Mouse (Mus musculus) mature B cell (primary cell): ENCODE data around the gene Ctrb1.

ENCODE experiments used
- in situ Hi-C: fragments of 300-500 bp; cut with MboI; formaldehyde crosslinking; loops from 2 replicates; pipeline ENCODE4 v1.14.3; 2019

Gene Ctrb1

DNA sequence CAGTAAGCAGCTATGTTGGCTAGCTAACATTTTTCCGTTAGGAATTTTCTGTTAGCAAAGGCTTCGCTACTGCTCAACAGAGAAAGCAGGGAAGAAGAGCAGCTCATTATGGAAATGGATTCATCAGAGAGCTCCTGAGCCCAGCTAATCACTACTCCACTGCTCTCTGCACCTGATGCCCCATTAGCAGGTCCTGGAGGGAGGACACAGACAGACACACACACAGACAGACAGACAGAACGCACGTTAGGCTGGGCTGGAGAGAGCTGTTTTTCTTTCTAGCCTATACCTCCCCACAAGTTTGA is 26.6 kb upstream of the Ctrb1 start:
- in situ Hi-C loops, result no loop called here

DNA sequence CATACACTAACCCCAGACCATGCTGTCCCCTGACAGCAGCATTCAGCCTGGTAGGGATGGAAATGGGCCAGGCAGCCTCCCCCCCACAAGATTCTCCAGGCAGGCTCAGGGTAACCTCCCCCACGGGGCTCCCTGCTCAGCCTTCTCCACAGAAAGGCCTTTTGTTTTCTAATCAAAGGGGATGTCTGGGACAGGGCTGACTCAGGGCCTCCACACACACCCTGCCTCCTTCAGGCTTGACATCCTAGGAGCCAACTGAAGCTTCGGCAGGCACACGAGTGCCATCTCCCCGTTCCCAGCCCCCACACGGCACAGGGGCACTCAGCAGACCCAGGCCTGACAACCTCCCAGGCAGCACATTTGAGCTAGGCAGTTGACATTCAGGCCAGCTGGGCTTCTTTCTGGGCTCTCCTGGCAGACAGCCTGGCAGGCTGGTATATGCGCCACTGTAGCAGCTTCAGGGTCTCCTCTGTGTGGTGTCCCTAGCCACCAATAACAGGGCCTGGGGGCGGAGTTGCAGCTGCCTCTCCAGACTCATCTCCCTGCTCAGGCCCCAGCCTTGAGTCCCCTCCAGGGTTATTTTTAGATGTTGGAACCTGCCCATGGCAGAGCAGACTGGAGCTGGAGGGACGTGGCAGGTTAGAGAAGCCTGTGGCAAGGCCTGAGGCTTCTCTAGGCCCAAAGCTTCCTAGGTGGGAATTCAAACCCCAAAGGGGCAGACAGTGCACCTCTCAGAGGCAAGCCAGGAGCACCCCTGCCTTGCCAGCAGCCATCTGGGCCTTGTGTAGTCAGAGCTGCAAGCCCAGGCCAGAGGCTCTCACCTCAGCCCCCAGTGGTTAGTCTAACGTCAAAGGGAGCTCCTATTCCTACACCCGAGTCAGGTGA is 26.0 kb upstream of the Ctrb1 start:
- in situ Hi-C loops, result no loop called here

DNA sequence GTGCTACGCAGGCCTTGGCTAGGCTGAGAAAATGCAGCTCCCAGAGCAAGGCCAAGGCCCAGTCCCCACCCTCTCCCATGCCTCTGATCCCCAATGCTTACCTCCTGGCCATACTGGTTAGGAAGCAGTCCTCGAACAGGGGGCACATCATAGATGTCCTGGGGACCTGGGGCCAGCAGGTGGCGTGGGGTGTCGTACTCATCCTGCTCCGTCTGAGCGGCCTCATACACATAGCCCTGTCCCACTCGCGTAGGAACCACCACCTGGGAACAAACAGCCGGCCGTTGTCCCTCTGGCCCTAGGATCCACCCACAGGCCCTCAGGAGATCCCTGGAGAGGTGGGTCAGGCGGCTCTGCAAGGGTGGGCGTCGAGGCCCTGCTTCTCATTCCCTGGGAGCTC is 24.7 kb upstream of the Ctrb1 start:
- in situ Hi-C loops, result no loop called here

DNA sequence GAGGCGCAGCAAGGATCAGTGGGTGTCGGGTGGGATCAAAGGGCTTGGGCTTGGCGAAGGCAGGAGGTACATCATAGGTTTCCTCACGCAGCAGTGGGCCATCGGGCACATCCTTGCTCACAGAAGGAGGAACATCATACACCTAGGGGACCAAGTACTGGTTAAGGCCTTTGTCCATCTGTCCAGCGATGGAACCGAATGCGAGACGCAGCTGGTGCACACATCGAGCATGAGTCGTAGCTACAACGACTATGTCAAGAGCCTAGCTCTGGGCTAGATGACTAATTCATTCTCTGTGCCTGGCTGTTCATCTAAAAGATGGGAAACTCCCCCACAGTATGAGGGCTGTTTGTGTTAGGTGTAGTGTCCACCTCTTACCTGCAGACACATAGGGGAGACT is 23.5 kb upstream of the Ctrb1 start:
- in situ Hi-C loops, result no loop called here

DNA sequence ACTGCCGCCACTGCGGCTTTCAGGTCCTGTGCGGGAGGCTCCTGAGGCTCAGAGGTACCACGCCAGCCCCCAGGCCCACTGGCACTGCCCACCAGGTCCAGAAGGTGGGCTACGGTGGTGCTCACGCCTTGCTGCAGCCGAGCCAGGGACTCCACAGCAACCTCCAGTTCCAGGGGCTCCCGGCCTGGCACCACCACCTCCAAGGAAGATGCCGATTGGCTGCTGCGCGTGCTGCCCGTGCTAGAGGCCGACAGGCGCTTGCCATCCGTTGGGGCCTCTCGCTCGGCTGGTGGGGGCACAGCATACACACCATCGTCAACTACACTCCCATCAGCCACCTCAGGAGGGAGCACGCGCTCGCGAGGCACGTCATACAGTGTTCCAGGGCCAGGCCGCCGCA is 23.0 kb upstream of the Ctrb1 start:
- in situ Hi-C loops, result no loop called here

DNA sequence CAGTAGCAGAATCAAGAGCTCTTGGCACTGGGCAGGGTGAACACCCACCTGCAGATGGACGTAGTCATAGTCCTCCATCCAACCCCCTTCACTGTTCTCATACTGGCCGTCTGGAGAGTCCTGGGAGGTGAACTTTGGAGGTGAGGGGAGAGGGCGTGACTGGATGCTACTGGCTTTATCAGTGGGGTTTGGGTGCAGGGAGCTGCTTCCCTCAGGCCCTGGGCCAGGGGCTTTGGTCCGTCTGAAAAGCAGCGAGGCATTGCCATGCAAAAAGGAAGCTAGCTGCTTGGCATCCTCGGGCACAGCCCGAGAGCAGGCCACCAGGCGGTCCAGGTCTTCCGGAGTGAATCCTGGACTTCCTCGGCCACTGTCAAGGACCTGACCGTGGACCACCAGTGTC is 22.5 kb upstream of the Ctrb1 start:
- in situ Hi-C loops, result no loop called here

DNA sequence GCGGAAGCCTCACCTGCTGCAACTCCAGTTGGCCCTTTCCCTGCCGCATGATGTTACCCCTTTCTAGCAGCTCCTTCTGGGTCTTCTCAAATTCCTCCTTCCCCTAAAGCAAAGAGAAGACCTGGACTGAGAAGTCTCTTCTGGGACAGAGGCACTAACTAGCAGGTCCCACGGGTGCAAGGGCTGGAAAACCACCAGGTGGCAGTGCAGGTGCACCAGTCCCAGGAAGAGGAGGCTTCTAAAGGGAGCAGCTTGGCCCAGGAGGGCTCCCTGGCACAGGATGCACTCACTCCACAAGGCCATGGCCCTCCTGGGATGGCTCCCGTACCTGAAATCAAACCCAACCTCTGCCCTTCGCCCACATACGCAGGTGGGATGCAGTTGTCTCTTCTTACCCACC is 21.8 kb upstream of the Ctrb1 start:
- in situ Hi-C loops, result no loop called here

DNA sequence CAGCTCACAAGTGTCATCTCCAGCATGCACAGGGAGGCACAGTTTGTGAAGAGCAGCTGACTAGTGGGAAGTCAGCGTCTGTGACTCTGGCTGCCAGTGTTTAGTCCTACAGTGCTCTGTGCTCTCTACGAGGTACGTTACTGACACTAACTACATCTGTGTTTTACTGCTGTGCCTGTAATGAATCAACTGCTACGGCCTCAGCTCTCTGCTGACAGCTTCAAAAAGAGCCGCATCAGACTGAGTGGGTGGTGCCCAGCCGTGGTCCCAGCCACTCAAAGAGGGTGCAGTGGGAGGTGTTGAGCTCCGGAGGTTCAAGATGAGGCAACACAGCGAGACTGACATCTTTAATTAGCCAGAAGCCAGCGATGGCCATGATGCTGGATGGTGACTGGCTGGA is 21.3 kb upstream of the Ctrb1 start:
- in situ Hi-C loops, result no loop called here

DNA sequence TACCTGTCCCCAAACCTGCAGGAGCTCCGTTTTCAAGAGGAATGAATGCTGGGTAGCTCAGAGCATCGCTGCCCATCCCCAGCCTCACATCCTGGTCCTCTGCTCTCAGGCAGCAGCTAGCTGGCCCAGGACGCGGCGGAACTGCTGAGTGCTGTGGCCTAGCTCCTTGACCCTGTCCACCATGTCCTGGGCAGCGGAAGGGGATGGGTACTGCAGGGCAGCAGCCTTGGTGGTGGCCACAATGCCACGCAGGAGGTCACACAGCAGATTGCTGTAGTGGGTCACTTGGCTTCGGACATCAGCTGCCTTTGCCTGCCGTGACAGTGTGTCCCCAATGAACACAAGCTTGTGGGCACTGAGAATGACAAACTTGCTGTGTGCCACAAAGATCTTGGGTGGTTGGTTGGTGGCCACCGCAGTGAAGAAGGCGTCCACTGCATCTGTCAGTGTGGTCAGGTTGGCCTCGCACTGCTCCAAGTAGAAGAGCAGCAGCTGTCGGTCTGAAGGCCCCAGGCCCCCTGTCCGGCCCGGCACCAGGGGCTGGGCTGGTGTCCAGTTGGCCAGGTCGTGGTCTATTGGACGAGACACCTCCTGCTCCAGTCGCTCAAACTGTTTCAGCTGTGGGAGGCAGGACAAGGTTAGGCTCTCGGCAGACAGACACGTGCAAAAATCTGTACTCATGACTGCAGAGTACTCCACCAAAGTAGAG is 20.1 kb upstream of the Ctrb1 start:
- in situ Hi-C loops, result no loop called here

DNA sequence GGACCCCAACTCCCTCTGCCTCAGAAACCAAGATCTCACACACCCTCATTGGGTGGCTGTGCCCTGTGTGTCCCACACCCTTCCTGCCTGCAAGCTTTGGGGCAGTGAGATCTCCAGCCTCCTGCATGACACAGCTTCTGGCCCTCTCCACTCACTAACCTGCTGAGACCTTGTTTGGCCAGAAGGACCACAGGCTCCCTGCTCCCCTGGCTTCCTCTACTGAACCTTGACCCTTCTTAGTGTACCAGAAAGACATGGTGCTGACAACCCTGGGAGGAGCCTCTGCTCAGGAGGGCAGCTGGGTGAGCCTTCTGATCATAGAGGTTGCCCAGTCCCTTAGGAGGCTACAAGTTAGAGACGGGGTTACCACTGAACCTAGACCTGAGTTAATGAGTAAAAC is 18.4 kb upstream of the Ctrb1 start:
- in situ Hi-C loops, result no loop called here

DNA sequence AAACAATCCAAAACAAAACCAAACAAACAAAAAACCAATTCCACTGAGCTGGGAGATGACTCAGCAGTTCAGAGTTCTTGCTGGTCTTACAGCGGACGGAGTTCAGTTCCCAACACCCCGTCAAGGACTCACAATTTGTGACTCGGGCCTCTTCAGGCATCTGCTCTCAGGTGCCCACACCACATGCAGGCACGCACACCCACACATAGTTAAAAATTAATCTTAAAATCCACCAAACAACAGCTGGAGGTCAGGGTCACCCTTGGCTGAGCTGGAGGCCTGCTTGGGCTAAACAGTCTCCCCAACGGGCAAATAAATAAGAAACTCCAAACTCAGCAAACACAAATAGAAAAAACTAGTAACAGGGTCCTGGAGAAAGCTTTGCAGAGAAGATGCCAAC is 17.5 kb upstream of the Ctrb1 start:
- in situ Hi-C loops, result no loop called here

DNA sequence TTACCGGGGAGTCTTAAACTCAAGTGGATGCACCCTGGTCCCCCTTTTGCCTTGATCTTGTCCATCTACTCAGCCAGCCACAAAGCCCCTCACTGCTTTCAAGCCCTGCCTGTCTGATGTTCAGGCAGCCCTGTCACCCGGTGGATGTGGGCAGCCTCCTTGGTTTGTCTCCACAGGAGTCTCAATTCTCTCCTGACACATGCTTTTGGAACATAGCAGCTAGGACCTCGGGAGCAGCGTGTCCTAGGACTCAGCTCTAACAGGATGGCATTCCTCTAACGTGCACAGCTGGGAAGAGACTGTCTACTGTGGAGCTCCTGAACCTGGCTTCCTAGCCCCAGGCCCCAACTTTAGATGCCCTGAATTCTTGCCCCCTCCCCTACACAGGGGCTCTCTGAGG is 14.9 kb upstream of the Ctrb1 start:
- in situ Hi-C loops, result no loop called here

DNA sequence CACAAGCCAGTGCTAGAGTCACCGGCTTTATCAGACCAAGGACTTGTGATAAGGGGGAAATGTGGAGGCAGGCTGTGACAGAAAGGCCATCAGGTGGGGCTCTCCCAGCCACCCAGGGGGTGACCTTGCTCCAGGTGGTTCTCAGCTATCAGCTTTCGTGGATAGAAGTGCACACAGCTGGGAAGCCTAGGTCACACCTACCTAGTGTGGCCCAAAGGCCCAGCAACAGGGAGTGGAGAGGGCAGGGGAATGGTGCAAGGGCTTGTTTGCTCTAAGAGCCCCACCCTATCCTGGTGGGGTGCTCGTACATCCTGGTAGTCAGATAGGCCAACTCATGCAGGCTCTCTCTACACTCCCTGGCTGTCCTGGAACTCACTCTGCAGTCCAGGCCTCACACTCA is 14.4 kb upstream of the Ctrb1 start:
- in situ Hi-C loops, result no loop called here

DNA sequence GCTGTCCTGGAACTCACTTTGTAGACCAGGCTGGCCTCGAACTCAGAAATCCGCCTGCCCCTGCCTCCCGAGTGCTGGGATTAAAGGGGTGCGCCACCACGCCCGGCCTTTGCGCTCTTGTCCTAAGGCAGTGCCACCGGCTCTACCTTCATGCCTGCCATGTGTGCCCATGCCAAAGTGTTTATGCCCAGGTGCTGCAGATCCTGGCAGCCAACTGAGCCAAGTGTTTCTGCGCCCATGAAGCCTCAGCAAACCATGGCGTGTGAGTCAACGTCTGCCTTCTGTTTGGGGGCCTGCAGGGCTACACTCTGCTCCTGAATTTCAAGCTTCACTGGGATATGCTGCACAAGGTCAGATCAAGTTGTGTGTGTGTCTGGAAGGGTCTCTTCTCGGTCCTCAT is 13.8 kb upstream of the Ctrb1 start:
- in situ Hi-C loops, result no loop called here

DNA sequence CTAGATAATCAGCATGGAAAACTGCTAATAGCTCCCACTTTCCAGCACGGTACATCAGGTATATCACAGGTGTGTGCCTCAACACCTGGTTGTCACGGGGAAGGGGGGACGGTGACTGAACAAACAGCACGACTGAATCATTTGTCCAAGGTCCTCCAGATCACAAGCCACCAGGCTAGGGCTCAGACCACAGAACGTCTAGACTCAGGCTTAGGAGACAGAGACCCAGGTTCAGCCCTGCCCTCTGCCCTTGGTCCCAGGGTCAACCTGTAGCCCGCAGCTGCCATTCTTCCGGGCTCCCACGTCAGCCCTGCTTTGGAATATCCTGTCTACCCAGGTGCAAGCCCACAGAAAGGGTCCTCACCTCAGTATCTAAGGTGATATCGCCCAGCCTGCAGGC is 10.6 kb upstream of the Ctrb1 start:
- in situ Hi-C loops, result no loop called here

DNA sequence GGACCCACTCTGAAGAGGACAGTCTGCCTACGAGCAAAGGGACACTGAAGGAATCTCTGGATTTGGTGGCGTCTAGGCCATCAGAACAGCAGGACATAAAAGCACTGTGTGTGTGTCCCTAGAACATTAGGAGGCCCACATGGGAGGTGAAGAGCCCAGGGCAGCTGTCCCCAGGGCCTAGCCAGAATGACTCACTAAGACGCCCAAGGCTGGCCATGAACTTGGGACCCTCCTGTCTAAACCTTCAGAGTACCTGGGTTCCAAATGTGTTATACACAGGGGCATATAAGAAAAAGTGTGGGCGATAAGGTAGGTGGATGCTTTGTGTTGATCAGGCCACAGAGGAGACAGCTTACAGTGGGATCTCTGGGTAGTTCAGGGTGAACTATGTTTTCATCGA is 9.9 kb upstream of the Ctrb1 start:
- in situ Hi-C loops, result no loop called here

DNA sequence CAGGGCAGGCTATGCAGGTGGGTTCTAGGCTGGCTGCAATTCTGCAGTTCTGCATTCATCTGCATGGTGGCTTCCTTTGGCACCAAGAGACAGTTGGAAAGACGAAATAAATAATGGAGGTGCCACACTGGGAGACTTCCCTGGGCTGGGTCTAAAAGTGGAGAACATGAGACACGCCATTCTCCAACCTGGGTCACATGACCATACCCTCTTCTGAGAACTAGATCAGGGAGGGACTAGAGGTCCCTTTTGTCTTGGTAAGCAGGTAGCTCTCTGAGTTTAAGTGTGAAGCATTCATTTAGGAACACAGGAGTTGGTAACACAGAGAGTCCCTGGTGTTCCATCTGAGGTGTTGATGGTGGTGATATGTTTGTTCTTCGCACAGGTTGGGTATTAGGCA is 9.4 kb upstream of the Ctrb1 start:
- in situ Hi-C loops, result no loop called here

DNA sequence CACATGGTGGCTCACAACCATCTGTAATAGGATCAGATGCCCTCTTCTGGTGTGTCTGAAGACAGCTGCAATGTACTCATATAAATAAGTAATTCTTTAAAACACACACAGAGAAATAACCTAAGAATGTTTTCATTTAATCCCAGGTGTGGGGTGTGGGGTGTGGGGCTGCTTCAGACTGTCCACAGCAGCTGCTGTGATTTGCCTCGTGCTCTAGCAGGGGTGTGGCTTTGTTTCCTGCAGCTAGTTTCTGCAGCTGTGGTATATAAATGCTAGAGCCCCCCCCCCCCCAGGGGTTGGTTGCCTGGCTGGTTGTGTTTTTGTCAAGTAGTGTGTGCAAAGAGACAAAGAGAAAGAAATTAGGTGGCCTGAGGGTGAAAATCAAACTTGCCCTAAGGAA is 8.2 kb upstream of the Ctrb1 start:
- in situ Hi-C loops, result no loop called here

DNA sequence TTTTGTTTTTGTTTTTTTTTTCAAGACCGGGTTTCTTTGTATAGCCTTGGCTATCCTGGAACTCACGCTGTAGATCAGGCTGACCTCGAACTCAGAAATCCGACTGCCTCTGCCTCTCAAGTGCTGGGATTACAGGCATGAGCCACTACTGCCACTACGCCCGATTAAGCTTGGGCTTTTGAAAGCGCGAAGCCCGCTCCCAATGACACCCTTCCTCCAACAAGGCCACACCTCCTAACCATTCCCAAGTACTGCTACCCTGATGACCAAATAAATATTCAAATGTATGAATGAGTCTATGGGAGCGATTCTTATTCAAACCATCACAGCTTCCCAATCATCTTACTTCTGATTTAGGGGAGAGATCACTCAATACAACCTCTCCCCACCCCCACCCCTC is 6.8 kb upstream of the Ctrb1 start:
- in situ Hi-C loops, result no loop called here

DNA sequence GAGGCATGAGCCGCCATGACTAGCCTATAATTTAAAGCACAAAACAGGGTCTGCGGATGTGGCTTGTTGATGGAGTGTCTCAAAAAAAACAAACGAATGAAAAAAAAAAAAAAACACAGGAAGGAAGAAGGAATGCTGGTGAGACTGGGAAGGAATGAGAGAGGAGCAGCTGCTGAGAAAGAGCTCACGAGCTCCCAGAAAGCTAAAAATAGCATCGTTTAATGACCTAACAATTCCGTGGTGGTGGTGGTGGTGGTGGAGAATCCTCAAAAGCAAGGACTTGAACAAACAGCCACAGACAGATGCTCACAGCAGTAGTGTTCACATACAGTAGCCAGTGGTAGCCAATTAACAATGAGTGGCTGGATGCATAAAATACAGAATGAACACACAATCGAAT is 4.6 kb upstream of the Ctrb1 start:
- in situ Hi-C loops, result no loop called here

DNA sequence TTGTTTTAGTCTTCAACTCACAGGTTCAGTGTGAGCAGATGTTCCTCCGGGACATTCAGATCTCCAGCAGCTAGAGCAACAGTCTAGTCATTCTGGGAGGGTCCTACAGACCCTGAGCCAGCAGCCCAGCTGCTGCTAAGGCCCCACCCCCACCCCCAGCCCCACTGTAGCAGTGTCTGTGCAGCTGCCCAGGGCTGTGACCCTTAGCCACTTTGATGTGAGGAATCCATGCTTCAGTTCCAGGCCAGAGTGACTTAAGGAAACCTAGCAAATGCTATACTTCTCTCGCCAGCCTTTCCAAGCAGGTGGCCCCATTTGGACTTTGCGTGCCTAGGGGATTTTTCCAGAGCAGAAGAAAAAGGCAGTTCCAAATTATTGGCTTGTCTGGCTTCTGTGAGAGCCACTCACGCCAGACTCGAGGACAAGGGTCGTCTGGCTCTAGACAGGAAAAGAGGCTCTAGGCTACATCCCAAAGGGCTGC is 2.5 kb upstream of the Ctrb1 start:
- in situ Hi-C loops, result no loop called here

DNA sequence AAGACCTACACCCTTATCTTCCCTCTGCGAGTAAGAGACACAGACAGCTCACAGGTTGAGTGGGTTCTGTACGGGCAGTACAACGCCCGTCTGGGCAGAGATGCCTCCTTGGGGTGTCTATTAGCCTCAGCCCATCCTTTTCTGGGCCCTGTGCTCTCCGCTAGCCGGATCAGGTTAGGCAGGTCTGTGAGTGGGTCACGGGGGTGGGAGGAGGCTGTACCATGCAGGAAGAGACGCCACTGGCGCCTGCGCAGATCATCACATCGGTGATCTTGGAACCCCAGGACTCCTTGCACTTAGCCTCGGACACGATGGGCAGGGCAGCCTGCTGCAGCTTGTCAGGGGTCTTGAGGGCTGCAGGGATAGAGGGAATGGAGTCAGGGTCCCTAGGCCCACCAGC is 3.9 kb downstream of the Ctrb1 start:
- in situ Hi-C loops, result no loop called here

DNA sequence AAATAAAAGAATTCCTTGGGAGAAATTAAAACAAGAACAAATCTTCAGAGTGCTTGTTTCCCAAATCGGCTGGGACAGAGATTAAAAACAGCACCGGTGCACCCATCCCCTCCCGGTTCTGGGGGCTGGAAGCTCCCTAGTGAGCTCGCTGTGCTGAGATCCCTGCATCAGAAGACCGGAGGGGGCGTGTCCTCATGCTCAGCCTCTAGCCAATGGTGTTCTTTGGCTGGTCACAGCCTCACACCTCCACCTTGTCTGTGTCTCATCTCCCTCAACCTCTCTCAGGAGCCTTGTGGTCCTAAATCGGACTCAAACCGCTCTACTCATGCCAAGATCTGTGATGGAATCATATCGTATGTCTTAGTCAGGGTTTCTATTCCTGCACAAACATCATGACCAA is 8.3 kb downstream of the Ctrb1 start:
- in situ Hi-C loops, result no loop called here

DNA sequence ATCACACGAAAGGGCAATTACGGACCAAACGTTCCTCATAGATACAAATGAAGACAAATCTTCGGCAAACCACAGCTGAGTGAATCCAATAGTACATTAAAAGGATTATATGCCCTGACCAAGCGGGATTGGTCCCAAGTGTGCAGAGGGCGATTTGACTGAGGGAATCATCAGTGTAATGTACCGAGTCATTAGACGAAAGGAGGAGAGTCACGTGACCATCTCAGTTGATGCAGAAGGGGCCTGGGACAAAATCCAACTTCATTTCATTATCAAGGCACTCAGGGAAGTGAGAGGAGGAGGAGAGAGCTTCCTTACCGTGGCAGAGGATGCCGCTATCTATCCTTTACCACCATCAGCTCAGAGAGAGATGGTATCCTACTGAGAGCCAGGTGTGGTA is 9.7 kb downstream of the Ctrb1 start:
- in situ Hi-C loops, result no loop called here
